Mouse (Mus musculus): ENCODE results near the gene Hist1h3g.

Hist1h3g gene

GRCm38 (mm10) chr13:23515281-23515680 is 19.9 kb upstream of the Hist1h3g start:
- no peak for DNase-seq (ENCODE audit: extremely low read depth, low read depth)

- DNase-seq (ENCODE audit: extremely low read depth, low read depth), result no peak
These were observed 19.2 kb upstream of the Hist1h3g start for GRCm38 (mm10) chr13:23515826-23516620.

GRCm38 (mm10) chr13:23516822-23517602 is 18.2 kb upstream of the Hist1h3g start:
- no peak for DNase-seq (ENCODE audit: extremely low read depth, low read depth)

GRCm38 (mm10) chr13:23517603-23518294 is 17.5 kb upstream of the Hist1h3g start:
- DNase-seq (ENCODE audit: extremely low read depth, low read depth), result no peak

GRCm38 (mm10) chr13:23518295-23518603 is 17.0 kb upstream of the Hist1h3g start:
- no peak for DNase-seq (ENCODE audit: extremely low read depth, low read depth)

- no peak for DNase-seq (ENCODE audit: extremely low read depth, low read depth)
These were observed 16.3 kb upstream of the Hist1h3g start for GRCm38 (mm10) chr13:23518885-23519284.

GRCm38 (mm10) chr13:23519416-23519815 is 15.8 kb upstream of the Hist1h3g start:
- DNase-seq (ENCODE audit: extremely low read depth, low read depth), result no peak

GRCm38 (mm10) chr13:23521703-23522102 is 13.5 kb upstream of the Hist1h3g start:
- no peak for DNase-seq (ENCODE audit: extremely low read depth, low read depth)

GRCm38 (mm10) chr13:23523976-23524375 is 11.2 kb upstream of the Hist1h3g start:
- DNase-seq (ENCODE audit: extremely low read depth, low read depth), result no peak

GRCm38 (mm10) chr13:23524654-23525053 is 10.6 kb upstream of the Hist1h3g start:
- DNase-seq (ENCODE audit: extremely low read depth, low read depth), result peak; percentile 83

- no peak for DNase-seq (ENCODE audit: extremely low read depth, low read depth)
These were observed 9.3 kb upstream of the Hist1h3g start for GRCm38 (mm10) chr13:23525901-23526300.

GRCm38 (mm10) chr13:23526312-23526711 is 8.9 kb upstream of the Hist1h3g start:
- no peak for DNase-seq (ENCODE audit: extremely low read depth, low read depth)

GRCm38 (mm10) chr13:23529005-23529404 is 6.2 kb upstream of the Hist1h3g start:
- no peak for DNase-seq (ENCODE audit: extremely low read depth, low read depth)

- DNase-seq (ENCODE audit: extremely low read depth, low read depth), result no peak
These were observed 5.6 kb upstream of the Hist1h3g start for GRCm38 (mm10) chr13:23529480-23530165.

GRCm38 (mm10) chr13:23530181-23530900 is 4.9 kb upstream of the Hist1h3g start:
- no peak for DNase-seq (ENCODE audit: extremely low read depth, low read depth)

GRCm38 (mm10) chr13:23530901-23531875 is 4.0 kb upstream of the Hist1h3g start, which contains the start of gene Hist1h4h:
Gene Hist1h4h (plus strand): TSS chr13:23531050.
- peak; percentile 95 for DNase-seq (ENCODE audit: extremely low read depth, low read depth)

- no peak for DNase-seq (ENCODE audit: extremely low read depth, low read depth)
These were observed 2.8 kb upstream of the Hist1h3g start for GRCm38 (mm10) chr13:23532262-23533075.

- peak; percentile 98 for DNase-seq (ENCODE audit: extremely low read depth, low read depth)
These were observed 1.5 kb upstream of the Hist1h3g start, which contains the start of gene Hist1h2af for GRCm38 (mm10) chr13:23533560-23534367. Gene Hist1h2af (plus strand): TSS chr13:23533906.
